Mouse (Mus musculus): ENCODE data around the gene Gpr141. TPM values are rescaled to one million over a fixed set of nuclear protein-coding genes. Genes with fewer than 3 reads are reported as not detected.

Gene Gpr141
- 0.11 and 0.12 TPM in 2 replicates for polyA plus RNA-seq (2012; rRNA removed)

GRCm38 (mm10) chr13:19824071-19824470 is at the start of gene Gpr141:
TSS of gene Gpr141 (minus strand) at chr13:19824257.

Other genes starting within 250 kb of the Gpr141 start
- 22.1 and 25.4 TPM in 2 replicates for gene Epdr1, start 204.3 kb downstream of the Gpr141 start, polyA plus RNA-seq (2012; rRNA removed)
- 2.6 and 3.9 TPM in 2 replicates for gene Sfrp4, start 201.2 kb downstream of the Gpr141 start, polyA plus RNA-seq (2012; rRNA removed)
- gene Nme8, start 126.5 kb downstream of the Gpr141 start, polyA plus RNA-seq (2012; rRNA removed): 0.13 TPM in 1 of 2 replicates, not detected in the other

Data from central nervous system, embryonic 18 days (tissue).